Mouse (Mus musculus) stomach, embryonic 15.5 days (tissue): ENCODE results near the gene Wwtr1. TPM values are rescaled to one million over a fixed set of nuclear protein-coding genes. Genes with fewer than 3 reads are reported as not detected.

ENCODE experiments used
- ATAC-seq: fragments of 200-750 bp; cut with Nextera tagmentation; 2 replicates; pipeline ENCODE4 v1.8.0; 2017; ENCODE audit warnings: low read depth, moderate number of reproducible peaks, moderate TSS enrichment; ENCODE audit not compliant: insufficient read depth, low FRiP score
- H3K27ac ChIP-seq: fragments of 300-500 bp; sonication (generic); 2 replicates; pipeline ENCODE4 v1.5.1; 2015; ENCODE audit warnings: mild to moderate bottlenecking, inconsistent platforms
- H3K27me3 ChIP-seq: fragments of 300-500 bp; sonication (generic); replicated peaks from 2 replicates; pipeline ENCODE4 v1.6.1; 2015; ENCODE audit warnings: inconsistent platforms
- H3K36me3 ChIP-seq: fragments of 300-500 bp; sonication (generic); 2 replicates; pipeline ENCODE4 v1.6.1; 2015; ENCODE audit warnings: inconsistent platforms
- H3K4me1 ChIP-seq: fragments of 300-500 bp; sonication (generic); 2 replicates; pipeline ENCODE4 v1.6.1; 2015; ENCODE audit warnings: inconsistent platforms
- H3K4me2 ChIP-seq: fragments of 300-500 bp; sonication (generic); 2 replicates; pipeline ENCODE4 v1.6.1; 2015; ENCODE audit warnings: mild to moderate bottlenecking, inconsistent platforms
- H3K4me3 ChIP-seq: fragments of 300-500 bp; sonication (generic); replicated peaks from 2 replicates; pipeline ENCODE4 v1.5.1; 2015; ENCODE audit warnings: inconsistent platforms
- H3K9ac ChIP-seq: fragments of 300-500 bp; sonication (generic); 2 replicates; pipeline ENCODE4 v1.6.1; 2015; ENCODE audit warnings: inconsistent platforms
- H3K9me3 ChIP-seq: fragments of 300-500 bp; sonication (generic); 2 replicates; pipeline ENCODE4 v1.6.1; 2016; ENCODE audit warnings: inconsistent platforms
- WGBS: fragments of 180-500 bp; shearing (Covaris S2); methylation state at CpG from one replicate; pipeline ENCODE4 v1.1.7; 2015; 5-methylcytosine and 5-hydroxymethylcytosine counted together
- polyA plus RNA-seq: library from polyadenylated mRNA; unstranded; fragments of >200 nt; fragmentation: Nextera tagmentation; extraction: Ambion mirVana; gene quantifications from 2 replicates; pipeline ENCODE4 v1.2.1, GENCODE M21; 2015

The Wwtr1 gene
- polyA plus RNA-seq, 1 experiment from 2014 or later: 18.9 TPM

- H3K27ac ChIP-seq: no peak overlapping the region
- H3K4me2 ChIP-seq: no peak overlapping the region
- ATAC-seq: no peak
These were observed 20.1 kb downstream of the Wwtr1 start for GRCm38 (mm10) chr3:57555560-57555959.

GRCm38 (mm10) chr3:57554890-57555239 is 20.8 kb downstream of the Wwtr1 start:
- WGBS: 72% methylated on average over 3 of the region's 3 CpGs
- Histone ChIP-seq H3K4me2 (no peak overlapping the region), H3K36me3 (no peaks in the 10 kb centered on the region), H3K9ac (no peak overlapping the region), H3K27me3 (no peaks in the 10 kb centered on the region), H3K4me1 (no peaks in the 10 kb centered on the region), H3K9me3 (no peaks in the 10 kb centered on the region), H3K4me3 (no peak overlapping the region), H3K27ac (no peak overlapping the region)
- no peak for ATAC-seq

More at GRCm38 (mm10) chr3:57555560-57555959, 20.1 kb downstream of the Wwtr1 start:
- no peak overlapping the region for H3K9ac ChIP-seq
- no peaks in the 10 kb centered on the region for H3K4me1 ChIP-seq
- H3K9me3 ChIP-seq: no peaks in the 10 kb centered on the region
- H3K27me3 ChIP-seq: no peaks in the 10 kb centered on the region
- H3K4me3 ChIP-seq: no peak overlapping the region
- H3K36me3 ChIP-seq: no peaks in the 10 kb centered on the region
- WGBS: 47% methylated on average over 3 of the region's 3 CpGs

GRCm38 (mm10) chr3:57554124-57554889 is 21.4 kb downstream of the Wwtr1 start:
- Histone ChIP-seq H3K36me3 (no peaks in the 10 kb centered on the region), H3K4me2 (no peak overlapping the region), H3K4me1 (no peaks in the 10 kb centered on the region), H3K4me3 (no peak overlapping the region), H3K27ac (no peak overlapping the region), H3K9me3 (no peaks in the 10 kb centered on the region), H3K9ac (no peak overlapping the region), H3K27me3 (no peaks in the 10 kb centered on the region)
- WGBS: 84% methylated on average over 10 of the region's 10 CpGs
- ATAC-seq: no peak

- ATAC-seq: no peak
- Histone ChIP-seq H3K36me3 (no peaks in the 10 kb centered on the region), H3K9ac (no peak overlapping the region), H3K4me3 (no peak overlapping the region), H3K27me3 (no peaks in the 10 kb centered on the region), H3K4me1 (no peaks in the 10 kb centered on the region), H3K4me2 (no peak overlapping the region), H3K27ac (no peak overlapping the region), H3K9me3 (no peaks in the 10 kb centered on the region)
- 90% methylated on average over 5 of the region's 5 CpGs for WGBS
These were observed 22.6 kb downstream of the Wwtr1 start for GRCm38 (mm10) chr3:57553108-57553507.

GRCm38 (mm10) chr3:57551210-57551609 is 24.5 kb downstream of the Wwtr1 start:
- Histone ChIP-seq H3K4me2 (no peak overlapping the region), H3K4me1 (no peaks in the 10 kb centered on the region), H3K9me3 (no peaks in the 10 kb centered on the region), H3K9ac (no peak overlapping the region), H3K27ac (no peak overlapping the region), H3K27me3 (no peaks in the 10 kb centered on the region), H3K4me3 (no peak overlapping the region), H3K36me3 (no peaks in the 10 kb centered on the region)
- ATAC-seq: no peak
- 77% methylated on average over 2 of the region's 2 CpGs for WGBS

GRCm38 (mm10) chr3:57550468-57551185 is 25.1 kb downstream of the Wwtr1 start:
- Histone ChIP-seq H3K9ac (no peak overlapping the region), H3K4me1 (no peaks in the 10 kb centered on the region), H3K4me3 (no peak overlapping the region), H3K4me2 (no peak overlapping the region), H3K9me3 (no peaks in the 10 kb centered on the region), H3K36me3 (no peaks in the 10 kb centered on the region), H3K27ac (no peak overlapping the region), H3K27me3 (no peaks in the 10 kb centered on the region)
- 77% methylated on average over 5 of the region's 5 CpGs for WGBS
- ATAC-seq: no peak

GRCm38 (mm10) chr3:57544154-57544553 is 31.6 kb downstream of the Wwtr1 start:
- H3K4me3 ChIP-seq: no peak overlapping the region
- no peaks in the 10 kb centered on the region for H3K27me3 ChIP-seq
- no peak overlapping the region for H3K4me2 ChIP-seq
- no peaks in the 10 kb centered on the region for H3K4me1 ChIP-seq
- H3K27ac ChIP-seq: no peak overlapping the region
- no peak for ATAC-seq
- 63% methylated on average over 9 of the region's 9 CpGs for WGBS
- no peaks in the 10 kb centered on the region for H3K9me3 ChIP-seq
- H3K36me3 ChIP-seq: no peaks in the 10 kb centered on the region
- no peak overlapping the region for H3K9ac ChIP-seq

GRCm38 (mm10) chr3:57542848-57543380 is 32.8 kb downstream of the Wwtr1 start:
- no peaks in the 10 kb centered on the region for H3K9me3 ChIP-seq
- H3K4me3 ChIP-seq: no peak overlapping the region
- no peaks in the 10 kb centered on the region for H3K27me3 ChIP-seq
- no peak overlapping the region for H3K9ac ChIP-seq
- H3K4me2 ChIP-seq: no peak overlapping the region
- no peak overlapping the region for H3K27ac ChIP-seq
- no peaks in the 10 kb centered on the region for H3K4me1 ChIP-seq
- no peaks in the 10 kb centered on the region for H3K36me3 ChIP-seq
- no peak for ATAC-seq

- ATAC-seq: no peak
- WGBS: 57% methylated on average over 7 of the region's 7 CpGs
- Histone ChIP-seq H3K9ac (no peak overlapping the region), H3K4me3 (no peak overlapping the region), H3K27ac (no peak overlapping the region), H3K36me3 (no peaks in the 10 kb centered on the region), H3K4me2 (no peak overlapping the region), H3K27me3 (no peaks in the 10 kb centered on the region), H3K4me1 (no peaks in the 10 kb centered on the region; the same call in 1 of the 2 replicates), H3K9me3 (no peaks in the 10 kb centered on the region)
These were observed 34.5 kb downstream of the Wwtr1 start for GRCm38 (mm10) chr3:57541205-57541604.

- Histone ChIP-seq H3K27ac (no peak overlapping the region), H3K4me3 (no peak overlapping the region), H3K36me3 (no peaks in the 10 kb centered on the region), H3K9me3 (no peaks in the 10 kb centered on the region), H3K27me3 (no peaks in the 10 kb centered on the region), H3K4me1 (peaks cover 6% of the 10 kb centered on the region; the same call in 1 of the 2 replicates), H3K4me2 (no peak overlapping the region), H3K9ac (no peak overlapping the region)
- 34% methylated on average over 2 of the region's 2 CpGs for WGBS
- ATAC-seq: no peak
These were observed 35.2 kb downstream of the Wwtr1 start for GRCm38 (mm10) chr3:57540474-57540873.

GRCm38 (mm10) chr3:57535483-57536185 is 40.1 kb downstream of the Wwtr1 start:
- Histone ChIP-seq H3K36me3 (no peaks in the 10 kb centered on the region), H3K4me2 (no peak overlapping the region), H3K27ac (no peak overlapping the region), H3K4me3 (no peak overlapping the region), H3K27me3 (no peaks in the 10 kb centered on the region), H3K9me3 (no peaks in the 10 kb centered on the region), H3K4me1 (peaks cover 6% of the 10 kb centered on the region; the same call in 1 of the 2 replicates), H3K9ac (no peak overlapping the region)
- no peak for ATAC-seq
- WGBS: 45% methylated on average over 13 of the region's 13 CpGs

GRCm38 (mm10) chr3:57534450-57534849 is 41.3 kb downstream of the Wwtr1 start:
- ATAC-seq: no peak
- Histone ChIP-seq H3K36me3 (no peaks in the 10 kb centered on the region), H3K4me3 (no peak overlapping the region), H3K4me1 (peaks cover 6% of the 10 kb centered on the region; the same call in 1 of the 2 replicates), H3K4me2 (no peak overlapping the region), H3K27ac (no peak overlapping the region), H3K9me3 (no peaks in the 10 kb centered on the region), H3K27me3 (no peaks in the 10 kb centered on the region), H3K9ac (no peak overlapping the region)
- WGBS: 66% methylated on average over 6 of the region's 6 CpGs
